Mouse (Mus musculus) stomach, postnatal 0 days (tissue): ENCODE results near the gene Aida. TPM values are rescaled to one million over a fixed set of nuclear protein-coding genes. Genes with fewer than 3 reads are reported as not detected.

Experiments
- ATAC-seq: fragments of 200-750 bp; cut with Nextera tagmentation; 2 replicates; pipeline ENCODE4 v1.8.0; 2017; ENCODE audit not compliant: low FRiP score, low TSS enrichment
- DNase-seq: peaks from one replicate; pipeline ENCODE4 v3.0.0-alpha.2; 2016; ENCODE audit warnings: low spot score
- H3K27ac ChIP-seq: fragments of 300-500 bp; sonication (generic); replicated peaks from 2 replicates; pipeline ENCODE4 v1.5.1; 2014; ENCODE audit warnings: mild to moderate bottlenecking, control low read depth
- H3K27me3 ChIP-seq: fragments of 300-500 bp; sonication (generic); 2 replicates; pipeline ENCODE4 v1.6.1; 2014; ENCODE audit warnings: low read length; ENCODE audit not compliant: control insufficient read depth, insufficient read depth
- H3K36me3 ChIP-seq: fragments of 300-500 bp; sonication (generic); 2 replicates; pipeline ENCODE4 v1.6.1; 2014; ENCODE audit warnings: low read length, mixed read lengths; ENCODE audit not compliant: control insufficient read depth, insufficient read depth
- H3K4me1 ChIP-seq: fragments of 300-500 bp; sonication (generic); replicated peaks from 2 replicates; pipeline ENCODE4 v1.6.1; 2014; ENCODE audit warnings: antibody characterized with exemption; ENCODE audit not compliant: control insufficient read depth, insufficient read depth
- H3K4me2 ChIP-seq: fragments of 300-500 bp; sonication (generic); replicated peaks from 2 replicates; pipeline ENCODE4 v1.6.1; 2014; ENCODE audit warnings: low read depth, mild to moderate bottlenecking, control low read depth, moderate library complexity
- H3K4me3 ChIP-seq: fragments of 300-500 bp; sonication (generic); 2 replicates; pipeline ENCODE4 v1.5.1; 2014; ENCODE audit warnings: low read depth, low read length, control low read depth
- H3K9ac ChIP-seq: fragments of 300-500 bp; sonication (generic); 2 replicates; pipeline ENCODE4 v1.6.1; 2014; ENCODE audit warnings: mild to moderate bottlenecking, low read length, control low read depth, mixed read lengths
- H3K9me3 ChIP-seq: fragments of 300-500 bp; sonication (generic); 2 replicates; pipeline ENCODE4 v1.6.1; 2016; ENCODE audit warnings: low read length; ENCODE audit not compliant: control insufficient read depth
- CTCF ChIP-seq: IDR thresholded peaks from 2 replicates; pipeline ENCODE4 v1.5.1; 2016; ENCODE audit warnings: antibody characterized with exemption, low read depth, mild to moderate bottlenecking, moderate library complexity
- EP300 ChIP-seq: optimal IDR thresholded peaks from 2 replicates; pipeline ENCODE3; 2016; ENCODE audit warnings: antibody characterized with exemption
- WGBS: fragments of 180-500 bp; shearing (Covaris S2); extraction: QIAGEN DNeasy Blood & Tissue Kit; methylation state at CpG from one replicate; pipeline ENCODE4 v1.1.7; 2014; 5-methylcytosine and 5-hydroxymethylcytosine counted together
- polyA plus RNA-seq: library from polyadenylated mRNA; unstranded; fragments of >200 nt; fragmentation: Nextera tagmentation; extraction: Ambion mirVana; gene quantifications from 2 replicates; pipeline ENCODE4 v1.2.1, GENCODE M21; 2015

Gene Aida
- polyA plus RNA-seq, 1 experiment from 2014 or later: 21.1 TPM

DNA sequence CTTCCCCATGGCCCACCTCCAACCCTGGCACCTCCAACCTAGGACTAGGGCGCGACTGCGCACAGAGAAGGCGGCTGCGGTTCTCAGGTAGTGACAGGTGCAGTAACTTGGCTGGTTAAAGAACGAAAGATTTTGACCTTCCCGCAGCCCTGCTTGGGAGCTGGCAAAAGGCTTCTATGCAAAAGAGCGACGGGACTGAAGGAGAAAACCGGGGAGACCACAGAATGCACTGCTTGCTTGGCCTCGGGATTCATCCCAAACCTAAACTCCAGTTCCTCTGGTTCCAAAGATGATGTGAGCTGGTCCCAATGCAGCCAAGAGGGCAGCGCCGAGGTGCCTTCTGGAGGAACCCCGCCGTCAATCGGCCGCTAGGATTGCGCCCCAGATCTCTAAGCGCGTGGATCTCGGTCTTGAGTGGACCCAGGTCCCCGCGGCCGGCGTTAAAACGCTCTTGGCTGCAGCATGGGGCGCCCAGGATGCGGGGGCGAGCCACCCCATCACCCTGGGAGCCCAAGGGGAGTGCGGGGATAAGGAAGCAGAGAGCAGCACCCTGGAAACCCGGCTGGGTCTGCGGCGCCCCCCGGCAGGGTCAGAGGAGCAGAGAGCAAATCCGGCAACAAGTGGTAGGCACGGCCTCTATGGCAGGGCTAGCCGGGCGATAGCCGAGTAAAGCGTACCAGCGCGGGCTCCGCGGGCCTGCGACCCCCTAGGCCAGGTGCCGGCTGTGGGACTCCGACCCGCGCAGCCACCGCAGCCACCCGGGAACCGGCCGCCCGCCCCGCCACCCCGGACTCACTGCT, 72.4 kb downstream of the Aida start:
- peaks cover 7% of the 10 kb centered on the region for H3K36me3 ChIP-seq
- peak; percentile 48 for ATAC-seq
- no peaks in the 10 kb centered on the region for H3K27me3 ChIP-seq
- no peaks in the 10 kb centered on the region for H3K9me3 ChIP-seq
- H3K4me1 ChIP-seq: peaks cover 5% of the 10 kb centered on the region; the same call in 1 of the 2 replicates
- peak overlapping the region; percentile 96 for H3K9ac ChIP-seq
- peak overlapping the region; percentile 87 for H3K27ac ChIP-seq
- TF ChIP-seq EP300 (no peak), CTCF (no peak)
- H3K4me3 ChIP-seq: peak overlapping the region; percentile 88
- peak; percentile 48 for DNase-seq
- H3K4me2 ChIP-seq: peak overlapping the region; percentile 97
- WGBS: under 1% methylated on average over 55 of the region's 56 CpGs

DNA sequence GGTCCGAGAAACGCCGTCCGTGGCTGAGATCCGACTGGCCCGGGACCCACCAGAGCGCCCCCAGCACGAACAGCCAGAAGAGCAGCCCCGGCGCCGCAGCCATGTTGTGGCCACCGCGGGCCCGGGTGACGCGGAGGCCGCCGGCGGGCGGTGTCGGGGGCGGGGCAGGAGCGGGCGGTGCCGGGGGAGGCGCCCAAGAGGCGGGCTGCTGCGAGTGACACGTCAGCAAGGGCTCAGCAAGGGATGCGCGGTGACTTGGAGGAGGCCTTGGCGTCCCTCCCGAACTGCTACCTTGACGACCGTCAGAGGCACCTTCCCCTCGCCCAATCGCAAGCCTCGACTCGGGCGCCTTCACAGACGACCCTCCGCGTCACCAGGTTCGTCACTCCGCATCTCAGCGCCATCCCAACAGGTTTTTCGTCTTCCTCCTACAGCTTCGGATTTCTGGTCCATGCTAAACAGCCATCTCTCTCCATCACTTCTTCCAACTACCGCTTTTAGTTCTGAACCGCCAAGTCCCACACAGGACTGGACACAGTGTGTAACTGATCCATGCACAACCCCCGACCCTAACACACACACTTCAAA, 73.1 kb downstream of the Aida start, which contains the start of gene Mia3:
Mia3 (minus strand) TSS at position 127 of the 588 bp plus-strand sequence.
- DNase-seq (peak; percentile 95), ATAC-seq (peak; percentile 98)
- H3K9ac ChIP-seq: peak within 1 kb of the TSS; percentile 96
- H3K4me3 ChIP-seq: peak within 1 kb of the TSS; percentile 88
- under 1% methylated on average over 48 of the region's 51 CpGs for WGBS
- peaks cover under 1% of the 10 kb centered on the region for H3K36me3 ChIP-seq
- H3K27ac ChIP-seq: peak within 1 kb of the TSS; percentile 87
- H3K9me3 ChIP-seq: no peaks in the 10 kb centered on the region
- no peaks in the 10 kb centered on the region for H3K27me3 ChIP-seq
- peak within 1 kb of the TSS; percentile 97 for H3K4me2 ChIP-seq
- no peak for TF ChIP-seq EP300
- TF ChIP-seq CTCF: peak; percentile 25; the same call in 1 of the 2 replicates
- H3K4me1 ChIP-seq: peaks cover 5% of the 10 kb centered on the region; the same call in 1 of the 2 replicates

DNA sequence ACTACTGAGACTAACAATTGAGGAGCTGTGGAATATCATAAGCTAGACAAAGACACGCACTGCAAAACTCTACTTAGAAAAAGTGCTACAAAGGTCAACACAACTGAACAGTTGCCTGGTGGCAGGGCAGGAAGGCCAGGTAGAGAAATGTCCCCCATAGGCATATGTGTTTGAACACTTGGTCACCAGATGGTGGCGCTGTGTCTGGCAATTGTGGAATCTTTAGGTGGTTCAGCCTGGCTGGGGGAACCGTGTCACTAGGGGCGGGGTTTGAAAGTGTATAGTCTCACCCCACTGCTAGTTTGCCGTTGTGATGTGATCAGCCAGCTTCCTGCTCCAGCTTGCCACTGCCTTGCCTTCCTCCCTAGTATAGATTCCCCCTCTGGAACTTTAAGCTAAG, 78.3 kb downstream of the Aida start:
- no peak for ATAC-seq

More for the DNA sequence above, 78.3 kb downstream of the Aida start:
- TF ChIP-seq EP300 (no peak), CTCF (peak; percentile 25; the same call in 1 of the 2 replicates)
- no peak overlapping the region for H3K9ac ChIP-seq
- no peak for DNase-seq
- H3K9me3 ChIP-seq: 0 out of 2 replicates have a peak, but pooled peaks cover 3% of the 10 kb centered on the region
- H3K4me3 ChIP-seq: no peak overlapping the region
- no peak overlapping the region for H3K4me2 ChIP-seq
- 76% methylated on average over 5 of the region's 5 CpGs for WGBS
- H3K27ac ChIP-seq: no peak overlapping the region
- no peaks in the 10 kb centered on the region for H3K27me3 ChIP-seq
- H3K36me3 ChIP-seq: no peaks in the 10 kb centered on the region
- H3K4me1 ChIP-seq: peaks cover 3% of the 10 kb centered on the region; the same call in 1 of the 2 replicates

Other genes starting within 250 kb of the Aida start
- 5.9 and 6.3 TPM in 2 replicates for gene Disp1, start 75.1 kb upstream of the Aida start, polyA plus RNA-seq
- 27.6 and 28.5 TPM in 2 replicates for gene Brox, start 679 bp downstream of the Aida start, polyA plus RNA-seq
- 56.9 and 57.1 TPM in 2 replicates for gene Mia3, start 73.0 kb downstream of the Aida start, polyA plus RNA-seq
- 9.9 and 10.8 TPM in 2 replicates for gene Taf1a, start 92.4 kb downstream of the Aida start, polyA plus RNA-seq
- gene Hhipl2, start 121.6 kb downstream of the Aida start, polyA plus RNA-seq: not detected in 2 replicates